Mouse (Mus musculus) WW6 (cell line): ENCODE results near the gene Edil3.

Experiments
- DNase-seq: peaks from one replicate; pipeline ENCODE4 v3.0.0-alpha.2; 2013; ENCODE audit warnings: low read depth, low spot score

Gene Edil3

DNA sequence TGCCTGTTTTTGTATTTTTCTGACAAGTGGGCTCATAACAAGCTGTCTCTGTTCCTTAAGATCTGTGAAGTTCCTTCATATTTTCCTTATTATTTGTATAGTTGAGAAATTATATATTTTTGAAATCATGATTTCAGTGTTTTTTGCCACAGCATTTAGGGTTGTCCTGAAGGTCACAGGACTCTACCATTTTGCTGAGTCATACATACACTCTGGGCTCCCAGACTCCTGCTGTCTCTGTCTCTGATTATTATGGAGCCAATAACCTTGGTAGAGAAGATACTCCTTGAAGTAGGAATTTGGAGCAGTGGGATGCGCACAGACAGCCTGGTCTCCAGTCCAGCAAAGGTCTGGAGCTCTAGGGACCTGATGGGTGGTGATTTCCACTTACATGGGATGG lies 416.8 kb downstream of the Edil3 start:
- DNase-seq, result no peak

DNA sequence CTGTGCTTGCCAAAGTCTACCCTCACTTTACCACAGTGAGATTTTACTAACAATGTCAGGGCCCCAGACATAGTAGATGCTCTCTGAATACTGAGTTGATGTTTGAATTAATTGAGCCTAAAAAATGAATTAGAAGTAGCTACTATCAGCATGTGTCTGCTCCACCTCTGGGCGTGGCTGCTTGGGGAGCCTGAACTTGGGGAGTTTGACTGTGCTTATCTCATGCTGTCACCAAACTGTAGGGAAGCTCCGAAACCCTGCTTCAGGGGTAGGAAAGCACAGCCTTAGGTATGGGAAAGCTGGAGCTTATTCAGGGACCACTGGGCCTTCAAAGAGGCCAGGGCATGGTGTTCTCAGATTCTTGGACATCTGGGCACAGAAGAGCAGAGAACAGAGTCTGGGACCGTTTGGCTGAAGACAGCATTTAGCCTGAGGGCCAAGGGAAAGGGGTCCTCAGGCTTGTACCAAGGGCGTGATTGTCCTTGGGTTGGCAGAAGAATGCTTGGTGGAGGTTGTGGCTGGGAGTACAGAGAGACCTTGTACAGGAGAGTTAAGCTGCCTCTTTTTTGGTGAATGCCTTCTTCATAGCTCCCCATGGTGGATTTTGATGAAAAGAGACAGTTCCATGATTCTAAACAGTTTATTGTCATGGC lies 432.8 kb downstream of the Edil3 start:
- DNase-seq, result no peak

DNA sequence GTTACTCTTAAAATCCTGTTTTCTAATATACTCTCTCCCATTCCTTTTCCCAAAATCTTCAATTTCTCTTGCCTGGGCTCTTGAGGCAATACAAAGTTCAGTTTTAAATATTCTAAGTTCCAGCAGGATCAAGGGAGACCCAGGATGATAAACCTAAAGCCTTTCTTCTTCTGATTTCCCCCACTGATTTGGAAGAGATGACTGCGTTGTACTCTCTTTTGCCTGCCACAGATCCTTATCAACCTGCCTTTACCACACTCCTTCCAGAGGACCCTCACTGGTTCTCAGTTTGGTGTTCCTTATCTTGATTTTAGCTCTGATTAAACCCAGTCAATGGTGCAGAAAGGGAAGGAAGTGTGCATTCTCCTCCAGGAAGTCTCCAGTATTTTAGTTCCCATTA lies 435.6 kb downstream of the Edil3 start:
- no peak for DNase-seq

DNA sequence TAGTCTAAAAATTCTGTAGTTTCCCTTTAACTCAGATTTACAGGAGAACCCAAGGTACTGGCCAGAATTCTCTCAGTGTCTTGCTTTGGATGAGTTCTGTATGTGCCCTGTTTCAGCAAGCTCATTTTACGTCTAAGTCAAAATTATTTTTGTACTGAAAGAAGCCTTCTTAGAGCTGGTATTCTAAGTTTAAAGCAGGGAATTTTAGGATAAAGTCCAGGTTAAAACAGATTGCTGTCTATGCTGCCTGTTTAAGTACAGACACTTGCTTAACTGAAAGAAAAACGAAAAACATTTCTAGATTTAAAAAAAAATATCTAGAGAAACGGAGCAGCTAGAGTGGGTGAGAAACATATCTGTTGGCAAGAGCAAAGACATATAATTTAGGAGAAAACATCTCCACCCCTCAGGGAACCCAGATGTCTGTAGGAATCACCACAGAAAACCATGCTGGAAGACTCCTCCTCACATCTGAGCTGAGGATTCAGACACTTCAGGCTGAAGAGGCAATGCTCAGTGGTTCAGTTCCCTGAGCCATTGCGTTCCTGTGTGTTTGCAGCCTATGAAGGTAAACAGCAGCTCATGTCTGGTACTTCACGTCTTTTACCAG lies 465.5 kb downstream of the Edil3 start:
- DNase-seq, result no peak

DNA sequence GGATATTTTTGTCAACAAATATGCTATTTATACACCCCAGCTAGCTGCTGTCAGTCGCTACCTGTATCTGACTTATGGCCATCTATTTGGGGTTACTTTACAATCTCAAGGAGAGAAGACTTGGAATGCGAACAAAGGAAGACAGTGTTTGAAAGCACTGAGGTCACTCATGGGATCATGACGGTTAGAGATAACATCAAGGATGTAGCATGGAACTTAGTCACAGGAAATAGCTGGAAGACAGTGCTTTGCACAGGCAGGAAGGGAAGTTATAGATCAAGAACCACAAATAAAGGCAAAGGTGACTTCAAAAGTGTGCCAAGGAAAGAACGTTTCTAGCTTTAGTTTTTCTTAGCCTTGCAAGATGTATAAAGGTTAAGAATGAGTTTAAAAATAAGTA lies 466.9 kb downstream of the Edil3 start:
- no peak for DNase-seq

DNA sequence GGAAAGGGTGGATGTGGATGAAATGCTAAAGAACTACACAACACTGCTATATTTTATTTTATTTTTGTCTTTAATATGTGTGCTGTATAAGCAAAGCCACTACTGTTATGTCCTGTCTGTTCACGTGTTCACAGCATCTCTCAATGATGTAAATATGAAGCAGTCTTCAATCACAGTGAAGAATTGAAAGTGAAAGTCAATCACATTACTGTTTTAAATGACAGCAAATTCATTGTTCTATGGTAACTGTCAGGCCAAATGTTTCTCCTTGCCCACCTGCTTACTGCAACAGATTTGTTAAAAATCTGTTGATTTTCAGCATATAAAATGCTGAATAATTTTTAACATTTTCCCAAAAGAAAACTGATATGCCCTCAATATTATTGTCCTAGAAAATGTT lies 499.9 kb downstream of the Edil3 start:
- DNase-seq, result no peak

DNA sequence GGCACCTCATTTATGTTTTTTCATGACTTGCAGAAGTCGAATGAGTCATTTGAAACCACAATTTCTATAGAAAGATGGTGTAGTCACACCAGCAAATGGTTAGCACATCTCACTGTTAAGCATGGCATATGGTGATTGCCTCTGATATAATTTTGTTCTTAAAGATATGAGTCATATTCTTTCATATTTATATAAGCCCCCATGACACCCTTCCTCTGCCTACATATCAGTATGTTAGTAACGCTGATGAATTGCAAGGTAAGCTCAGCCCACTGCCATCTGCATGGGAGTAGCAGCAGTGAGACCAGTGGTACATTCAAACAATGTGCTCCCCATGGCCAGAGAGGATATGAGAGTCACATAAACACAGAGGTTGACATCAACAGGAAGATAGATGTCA lies 503.0 kb downstream of the Edil3 start:
- no peak for DNase-seq

DNA sequence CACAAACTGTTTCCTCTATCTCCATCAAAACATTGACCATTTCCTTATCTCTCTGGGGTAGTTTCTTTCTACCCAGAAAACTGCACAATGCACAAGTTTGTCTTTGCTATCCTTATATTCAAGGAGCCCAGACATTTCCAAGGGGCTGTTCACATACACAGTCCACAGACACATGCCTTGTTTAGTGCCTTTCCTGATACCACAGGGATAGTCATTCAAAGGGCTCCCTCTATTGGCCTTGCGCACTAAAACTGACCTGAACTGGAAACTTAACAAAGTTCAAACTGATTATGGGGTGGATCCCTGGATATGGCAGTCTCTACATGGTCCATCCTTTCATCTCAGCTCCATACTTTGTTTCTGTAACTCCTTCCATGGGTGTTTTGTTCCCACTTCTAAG lies 513.2 kb downstream of the Edil3 start:
- DNase-seq, result no peak

DNA sequence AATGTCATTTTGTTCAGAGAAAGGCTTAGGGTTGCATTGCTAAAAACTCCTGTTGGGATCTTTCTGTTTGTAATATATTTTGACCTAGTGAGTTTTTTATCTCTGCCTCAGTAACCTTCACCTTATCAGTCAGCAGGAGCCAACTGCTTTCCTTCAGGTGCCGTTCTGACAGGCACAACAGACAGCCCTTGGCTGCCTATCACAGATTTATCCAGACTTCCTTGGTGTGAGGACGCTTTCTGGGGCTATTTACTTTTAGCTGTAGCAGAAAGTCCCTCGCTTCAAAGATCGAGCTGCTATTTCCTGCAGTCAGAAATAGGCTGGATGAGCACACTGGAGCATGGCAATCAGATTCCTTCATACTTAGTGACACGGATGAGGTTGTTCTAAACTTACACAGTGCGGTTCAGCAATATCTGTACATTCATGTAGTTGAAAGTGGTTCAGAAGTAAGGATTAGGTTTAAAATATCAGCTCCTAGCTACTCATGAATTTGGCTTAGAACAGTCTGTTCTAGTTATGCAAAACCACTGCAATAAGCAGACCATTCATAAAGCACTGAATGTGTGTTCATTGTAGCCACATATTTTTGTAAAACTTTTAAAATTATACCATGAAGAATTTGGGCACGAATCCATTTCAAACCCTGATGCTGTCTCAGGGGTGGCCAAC lies 514.8 kb downstream of the Edil3 start:
- DNase-seq, result no peak

DNA sequence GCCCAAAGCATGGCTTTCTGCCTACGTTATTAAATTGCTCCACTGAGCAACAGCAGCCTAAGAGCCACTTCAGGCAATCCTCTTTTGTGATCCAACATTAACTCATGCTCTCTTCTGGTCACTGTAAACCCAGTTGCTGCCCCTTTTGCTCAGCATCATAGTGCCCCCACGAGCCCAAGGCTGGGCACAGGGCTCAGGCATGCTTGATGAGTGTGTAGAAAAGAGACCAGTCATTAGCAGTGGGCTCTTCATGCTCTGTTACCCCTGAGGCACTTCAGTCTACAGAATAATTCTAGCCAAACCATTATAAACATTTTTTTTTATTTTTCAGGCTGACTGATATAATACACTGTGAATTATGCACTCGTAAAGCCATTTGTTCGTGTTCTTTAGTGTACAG lies 517.8 kb downstream of the Edil3 start:
- DNase-seq, result no peak

DNA sequence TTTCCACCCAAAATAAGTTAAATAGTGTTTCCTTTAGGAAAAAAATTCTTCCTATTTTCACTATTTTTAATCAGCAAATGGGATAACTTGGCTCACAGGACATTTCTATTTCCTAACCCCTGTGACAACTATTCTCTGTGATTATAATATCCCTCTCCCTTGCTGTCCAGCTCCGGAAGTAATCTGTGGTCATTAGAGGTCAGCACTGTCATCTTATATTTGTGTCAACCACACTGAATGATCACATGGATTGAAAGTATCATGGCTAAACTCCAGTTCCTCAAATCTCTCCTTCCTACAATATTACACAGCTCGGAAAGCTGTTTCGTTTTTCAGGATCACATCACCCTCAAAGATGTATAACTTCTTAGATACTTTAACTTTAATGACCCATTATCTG lies 518.5 kb downstream of the Edil3 start:
- no peak for DNase-seq

DNA sequence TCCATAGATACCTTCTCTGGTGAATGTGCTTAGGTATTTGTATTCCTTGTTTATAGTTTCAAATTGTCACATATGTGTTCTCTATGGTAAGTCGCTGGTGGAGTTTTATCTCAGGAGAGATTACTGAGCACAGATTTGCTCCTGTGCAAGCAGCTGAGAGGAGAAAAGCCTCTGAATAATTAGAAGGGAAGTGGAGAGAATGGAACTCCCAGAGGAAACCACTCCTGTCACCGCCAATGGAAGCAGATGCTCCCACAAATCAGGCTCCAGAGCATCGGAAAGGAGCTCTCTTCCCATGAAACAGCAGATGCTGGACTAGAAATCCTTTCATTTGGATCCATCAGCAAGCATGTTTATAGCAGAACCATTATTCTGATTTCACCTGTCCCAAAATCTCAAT lies 534.0 kb downstream of the Edil3 start:
- DNase-seq, result no peak

DNA sequence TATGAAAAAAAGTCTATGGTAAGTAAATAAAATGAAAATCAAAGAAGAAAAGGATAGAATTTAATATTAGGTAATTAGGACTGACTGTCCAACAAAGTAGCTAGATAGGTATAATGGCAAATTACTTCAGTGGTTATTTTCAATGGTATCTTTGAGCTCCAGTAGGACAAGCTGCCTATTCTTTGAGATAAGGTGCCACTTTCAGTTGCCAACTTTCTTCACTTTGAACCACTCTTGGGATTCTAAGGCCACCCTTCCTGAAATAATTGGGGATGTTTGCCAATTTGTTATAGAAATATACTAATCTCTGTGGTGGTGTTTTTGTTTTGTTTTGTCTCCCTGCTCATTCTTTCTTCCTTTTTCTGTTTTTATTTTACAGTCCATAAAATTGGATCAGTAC lies 537.1 kb downstream of the Edil3 start:
- DNase-seq, result no peak

DNA sequence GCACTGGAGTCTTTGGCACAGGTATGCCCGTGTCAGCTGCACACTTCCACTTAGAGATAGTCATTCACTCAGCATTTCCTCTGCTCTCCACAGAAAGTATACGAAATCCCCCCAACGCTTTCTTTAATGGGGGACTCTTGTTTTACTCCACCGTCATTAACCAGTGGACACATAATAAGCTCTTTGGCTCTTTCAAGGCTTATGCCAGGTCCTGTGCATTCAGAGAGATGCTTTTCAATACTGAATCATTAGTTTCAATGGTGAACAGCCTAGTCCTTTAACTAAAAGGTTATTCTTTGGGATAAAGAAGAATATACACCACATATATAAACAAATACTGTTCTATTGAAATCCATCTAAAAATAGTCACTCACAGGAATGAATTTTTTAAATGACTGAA lies 541.0 kb downstream of the Edil3 start:
- no peak for DNase-seq

DNA sequence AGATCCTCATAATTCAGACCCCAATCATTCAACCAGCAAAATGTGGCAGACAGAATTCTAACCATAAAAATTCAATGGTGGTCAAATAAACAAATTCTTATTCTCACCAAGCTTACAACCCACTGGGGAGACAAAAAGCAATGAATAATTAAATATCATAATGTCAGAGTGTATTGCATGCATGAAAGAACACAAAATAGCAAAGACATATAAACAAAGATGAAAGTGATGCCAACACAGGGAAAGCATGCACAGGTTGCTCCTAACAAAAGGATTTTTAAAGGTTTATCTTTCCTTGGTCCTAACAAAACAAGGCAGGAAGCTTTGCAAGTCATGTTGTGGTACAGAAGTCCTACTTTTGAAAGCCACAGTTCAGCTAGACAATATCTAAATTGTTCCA lies 550.0 kb downstream of the Edil3 start:
- DNase-seq, result no peak

DNA sequence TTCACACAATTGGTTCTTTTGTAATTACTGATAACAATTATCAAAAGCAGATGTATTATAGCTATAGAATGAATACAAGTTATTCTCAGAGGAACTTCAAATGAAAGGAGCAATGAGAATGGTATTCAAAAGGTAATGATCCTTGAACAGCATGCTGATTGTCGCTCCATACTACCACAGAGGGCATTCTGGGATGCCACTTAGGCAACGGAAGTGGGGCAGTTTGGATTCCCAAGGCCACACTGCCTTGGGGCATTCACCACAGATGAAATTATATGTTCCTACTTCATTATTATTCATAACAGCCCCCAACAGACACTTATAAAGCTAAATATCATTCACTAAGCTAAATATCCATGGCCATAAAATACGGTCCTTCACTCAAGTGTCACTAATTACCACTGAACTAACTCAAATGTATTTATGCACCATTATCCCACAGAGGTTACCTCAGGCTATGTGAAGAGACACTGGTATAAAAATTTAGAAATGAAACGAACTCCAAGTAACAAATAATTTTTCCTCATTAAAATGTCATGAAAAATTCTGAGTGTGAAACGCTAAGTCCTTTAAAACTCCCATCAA lies 550.5 kb downstream of the Edil3 start:
- no peak for DNase-seq
